Mouse (Mus musculus) telencephalon, adult 2 months (tissue): Measurements from ENCODE around the gene Veph1.

ENCODE experiments used
- DNase-seq: peaks from one replicate; pipeline ENCODE4 v3.0.0-alpha.2; 2011; ENCODE audit warnings: low read depth, low spot score

Gene Veph1

DNA sequence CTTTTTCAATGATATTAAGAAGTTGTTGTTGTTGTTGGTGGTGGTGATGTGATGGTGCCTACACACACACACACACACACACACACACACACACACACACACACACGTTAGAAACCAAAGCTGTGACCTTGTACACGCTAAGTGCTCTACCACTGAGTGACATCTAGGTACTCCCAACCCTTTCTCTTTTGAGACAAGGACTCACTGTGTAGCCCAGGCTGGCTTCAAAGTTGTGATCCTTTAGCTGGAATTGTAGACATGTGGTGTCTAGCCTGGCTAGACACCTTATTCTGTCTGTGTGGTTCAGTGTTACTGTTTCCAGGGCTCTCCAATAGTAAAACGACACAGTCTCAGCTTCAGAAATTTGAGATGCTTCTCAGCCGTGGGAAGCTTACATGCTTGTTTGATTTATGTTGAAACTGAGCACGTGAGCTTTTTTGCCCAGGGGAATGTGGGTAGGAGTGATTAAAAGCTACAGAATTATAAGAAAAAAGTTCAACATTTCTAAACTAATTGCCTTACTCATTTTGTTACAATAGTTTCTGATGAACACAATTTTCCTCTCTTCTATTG, 272.3 kb downstream of the Veph1 start:
- DNase-seq: no peak

DNA sequence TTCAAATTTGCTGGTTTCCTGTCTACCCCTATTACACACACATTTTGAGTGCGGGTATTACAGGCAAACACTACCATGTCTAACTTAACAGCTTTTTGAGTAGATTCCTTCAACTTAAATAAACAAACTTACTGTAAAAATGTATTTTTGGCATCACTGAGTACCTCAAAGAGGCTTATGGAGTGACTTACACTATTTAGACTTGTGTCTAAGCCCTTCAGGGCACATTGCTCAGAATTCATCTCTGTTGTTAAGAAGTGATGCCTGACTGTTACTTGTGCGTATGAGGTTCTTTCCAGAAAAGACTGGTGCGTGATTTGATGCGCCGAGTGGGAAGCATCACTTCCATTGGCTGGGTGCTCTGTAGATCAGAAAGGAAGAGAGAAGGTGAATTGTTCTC, 277.5 kb downstream of the Veph1 start:
- no peak for DNase-seq

DNA sequence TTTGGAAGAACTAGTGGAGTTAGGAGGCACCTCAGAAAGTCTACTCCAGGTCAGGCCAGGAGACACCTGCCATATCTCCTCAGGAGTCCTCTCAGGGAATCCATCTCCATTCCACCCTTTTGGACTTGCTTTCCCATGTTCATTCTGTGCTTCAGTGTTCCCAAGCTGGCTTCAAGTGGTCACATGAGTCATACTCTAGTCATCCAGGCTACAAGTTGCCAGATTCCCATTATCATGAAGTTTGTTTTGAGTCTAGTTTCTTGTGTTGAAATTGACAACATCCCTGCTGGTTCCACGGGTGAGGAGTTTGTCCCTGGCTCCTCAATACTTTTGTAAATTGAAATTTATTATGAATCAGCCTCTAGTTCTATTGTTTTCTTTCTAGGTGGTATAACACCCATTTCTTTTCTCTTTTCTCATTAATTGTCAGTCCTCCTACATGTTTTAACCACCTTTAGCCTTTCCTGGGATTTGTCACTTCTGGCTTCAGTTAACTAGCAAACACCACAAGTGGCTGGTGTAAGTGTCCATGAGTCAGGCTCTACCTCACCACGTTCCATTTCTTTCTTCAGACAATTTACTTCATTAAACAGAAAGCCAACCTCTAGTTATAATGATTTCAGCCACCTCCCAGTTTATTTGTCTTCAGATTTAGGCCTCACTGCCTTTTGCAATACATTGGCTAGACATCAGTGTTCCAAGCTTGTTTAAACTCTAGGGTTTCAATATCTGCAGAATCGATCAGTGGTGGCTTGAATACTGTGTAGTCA, 288.8 kb downstream of the Veph1 start:
- no peak for DNase-seq

DNA sequence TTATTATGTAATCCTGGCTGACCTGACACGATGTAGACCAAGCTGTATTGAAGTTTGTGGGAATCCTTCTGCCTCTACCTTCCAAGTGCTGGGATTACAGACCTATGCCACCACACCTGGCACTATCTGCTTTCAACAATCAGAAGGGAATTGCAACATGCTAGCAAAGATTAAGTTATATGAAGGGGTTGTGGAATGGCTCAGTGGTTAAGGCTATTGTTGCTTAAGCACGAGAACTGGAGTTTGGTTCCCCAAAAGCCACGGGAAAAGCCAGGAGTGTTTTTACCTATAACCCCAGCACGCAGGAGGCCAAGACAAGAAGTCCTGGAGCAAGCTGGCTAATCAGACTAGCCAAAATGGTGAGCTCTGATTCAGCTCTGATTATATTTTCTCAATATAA, 291.6 kb downstream of the Veph1 start:
- no peak for DNase-seq

DNA sequence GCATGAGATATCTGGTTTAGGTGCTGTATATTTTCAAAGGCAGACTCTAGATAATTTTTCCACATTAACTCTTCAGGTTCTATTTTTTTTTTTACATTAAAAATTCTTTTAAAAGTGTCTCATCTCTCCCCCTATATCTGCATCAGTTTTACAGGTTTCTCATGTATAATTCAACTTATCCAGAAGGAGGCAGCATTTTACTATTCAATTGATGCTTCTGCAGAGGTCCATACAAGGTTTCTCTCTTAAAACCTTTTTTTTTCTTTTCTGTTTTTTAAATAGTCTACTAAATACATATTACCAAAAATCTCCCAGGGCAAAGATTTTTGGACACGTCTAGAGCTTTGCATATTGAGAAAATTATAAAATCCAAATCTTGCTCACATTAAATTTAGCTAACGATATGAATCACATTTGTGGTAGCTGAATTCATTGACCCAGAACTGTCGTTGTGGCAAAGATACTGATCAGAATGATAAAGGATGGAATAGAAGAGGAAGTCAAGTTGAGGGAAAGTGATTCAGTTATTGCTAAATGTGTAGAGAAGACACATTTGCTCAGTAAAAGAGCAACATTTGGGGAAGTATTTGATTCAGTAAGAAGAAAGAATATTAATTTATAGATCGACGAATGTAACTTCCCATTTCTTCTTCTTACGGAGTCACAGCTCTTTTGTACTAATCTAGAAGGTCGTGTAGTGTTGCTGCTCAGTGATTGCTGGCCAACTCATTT, 292.3 kb downstream of the Veph1 start:
- no peak for DNase-seq
